Mouse (Mus musculus) yolk sac, embryonic 10.5 days (tissue): Measurements from ENCODE around the gene Klk10.

ENCODE experiments used
- DNase-seq: peaks from one replicate; pipeline ENCODE4 v3.0.0-alpha.2; 2017; ENCODE audit warnings: low spot score

The Klk10 gene

DNA sequence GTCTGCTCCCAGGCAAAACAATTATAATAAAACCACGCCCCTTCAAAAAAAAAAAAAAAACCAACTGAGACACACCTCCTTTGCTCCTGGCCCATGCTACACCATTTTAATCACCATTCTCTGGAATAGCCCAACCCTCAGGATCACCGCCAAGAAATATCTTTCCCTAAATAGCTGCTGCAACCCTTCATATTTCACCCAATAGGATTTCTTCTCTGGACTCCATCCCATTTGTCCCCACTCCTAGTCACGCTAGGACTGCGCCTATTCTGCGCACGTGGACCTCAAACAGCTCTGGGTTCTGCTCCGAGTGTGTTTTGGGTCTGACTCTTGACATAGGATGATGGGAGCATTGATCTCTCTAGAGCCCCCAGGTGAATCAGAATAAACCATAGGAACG is 15.5 kb downstream of the Klk10 start:
- DNase-seq: no peak

DNA sequence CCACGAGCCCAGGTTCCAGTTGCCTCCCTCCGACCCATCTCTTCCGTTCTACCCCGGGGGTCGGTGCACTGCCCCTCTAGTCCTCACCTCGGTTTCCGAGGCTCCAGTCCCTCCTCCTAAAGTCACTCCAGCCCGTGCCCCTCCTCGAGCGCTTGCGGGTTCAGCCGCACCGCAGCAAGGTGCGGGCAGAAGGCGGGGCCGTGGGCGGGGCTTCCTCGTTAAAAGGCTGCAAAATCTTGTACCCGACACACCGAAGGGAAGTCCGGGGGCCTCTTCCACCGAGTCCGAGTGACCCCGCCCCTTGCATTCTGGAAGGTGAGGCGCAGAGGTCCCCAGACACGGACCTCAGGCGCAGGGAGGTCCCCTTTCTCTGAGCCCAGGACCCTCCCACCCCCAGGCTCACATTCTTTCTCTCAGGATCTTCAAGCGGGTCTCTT is 16.5 kb downstream of the Klk10 start, which contains the start of gene Klk8:
TSS of gene Klk8 (plus strand) at position 245 of the 437 bp plus-strand sequence.
- no peak for DNase-seq

DNA sequence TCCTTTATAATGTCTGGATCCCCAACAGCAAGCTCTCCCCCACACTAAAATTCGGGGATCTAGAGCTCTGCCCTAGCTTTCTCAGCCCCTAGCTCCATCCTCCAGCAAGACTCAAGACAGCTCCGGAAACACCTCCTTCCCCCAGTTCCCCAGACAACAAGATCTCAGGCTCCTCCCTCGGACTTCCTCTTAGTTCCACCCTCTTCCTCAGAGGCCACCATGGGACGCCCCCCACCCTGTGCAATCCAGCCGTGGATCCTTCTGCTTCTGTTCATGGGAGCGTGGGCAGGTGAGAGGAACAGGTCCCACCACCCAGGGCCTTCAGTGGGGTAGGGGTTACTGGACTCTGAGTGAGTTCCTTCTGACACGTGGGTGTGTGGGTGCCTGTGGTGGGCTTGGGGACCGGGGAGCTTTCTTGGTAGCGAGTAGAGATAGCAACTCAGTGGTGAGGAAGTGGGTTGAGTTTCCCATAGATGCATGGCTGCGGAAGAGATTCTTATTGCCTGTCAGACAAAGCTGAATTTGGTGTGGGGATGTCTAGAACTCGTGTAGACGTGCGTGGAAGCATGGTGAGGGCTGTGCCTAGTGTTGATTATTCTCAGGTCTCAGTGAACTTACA is 17.1 kb downstream of the Klk10 start:
- no peak for DNase-seq

DNA sequence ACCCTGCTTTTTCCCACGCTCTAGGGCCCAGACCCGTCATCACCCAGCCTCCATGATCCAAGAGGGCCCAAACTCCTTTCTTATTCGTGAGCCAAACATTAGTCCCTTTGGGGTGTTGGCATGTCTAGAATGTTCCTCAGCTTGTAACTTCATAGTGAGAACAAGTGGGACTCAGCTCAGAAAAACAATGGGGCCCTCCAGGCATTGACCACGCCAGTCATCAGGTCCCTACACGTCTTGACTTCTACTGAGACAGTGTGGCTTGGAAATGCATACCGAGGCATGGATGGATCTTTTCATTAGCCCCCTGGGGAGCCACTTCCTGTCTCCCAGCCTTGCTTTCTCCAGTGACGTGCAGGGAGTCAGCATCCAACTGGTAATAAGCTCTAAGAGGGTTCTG is 19.0 kb downstream of the Klk10 start:
- no peak for DNase-seq

DNA sequence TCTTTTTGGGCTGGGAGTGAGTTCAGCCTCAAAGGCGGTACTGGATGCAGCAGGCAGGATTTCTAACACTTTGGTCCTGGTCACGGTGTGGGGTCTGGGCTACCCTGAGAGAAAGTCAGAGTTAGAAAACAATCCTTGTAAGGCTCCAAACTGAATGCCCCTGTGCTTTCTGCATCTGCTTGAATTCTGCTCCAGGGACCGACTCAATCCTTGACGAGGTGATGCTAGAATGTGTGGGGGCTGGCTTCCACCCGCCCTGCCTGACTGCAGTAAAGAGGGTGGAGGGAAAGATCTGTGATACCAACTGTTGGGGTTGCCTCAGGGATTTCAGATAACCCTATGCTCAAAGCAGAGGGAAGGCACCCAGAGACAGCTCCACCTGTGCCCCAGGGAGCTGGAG is 30.2 kb downstream of the Klk10 start, which contains the start of gene Klk7:
TSS of gene Klk7 (plus strand) at position 301 of the 400 bp plus-strand sequence.
- no peak for DNase-seq

DNA sequence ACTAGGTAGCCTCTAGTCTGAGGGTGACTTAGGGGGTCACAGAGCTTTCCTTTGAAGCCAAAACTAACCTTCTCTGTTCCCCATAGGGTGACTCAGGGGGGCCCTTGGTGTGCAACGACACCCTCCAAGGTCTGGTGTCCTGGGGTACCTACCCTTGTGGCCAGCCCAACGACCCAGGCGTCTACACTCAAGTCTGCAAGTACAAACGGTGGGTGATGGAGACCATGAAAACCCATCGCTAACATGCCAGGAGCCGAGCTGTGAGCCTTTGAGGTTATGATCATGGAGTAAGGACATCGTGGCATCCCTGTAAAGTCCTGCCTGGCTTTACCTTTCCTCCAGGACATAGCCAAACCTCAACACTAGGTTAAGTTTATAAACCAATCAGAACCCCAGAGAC is 34.4 kb downstream of the Klk10 start:
- DNase-seq: no peak

DNA sequence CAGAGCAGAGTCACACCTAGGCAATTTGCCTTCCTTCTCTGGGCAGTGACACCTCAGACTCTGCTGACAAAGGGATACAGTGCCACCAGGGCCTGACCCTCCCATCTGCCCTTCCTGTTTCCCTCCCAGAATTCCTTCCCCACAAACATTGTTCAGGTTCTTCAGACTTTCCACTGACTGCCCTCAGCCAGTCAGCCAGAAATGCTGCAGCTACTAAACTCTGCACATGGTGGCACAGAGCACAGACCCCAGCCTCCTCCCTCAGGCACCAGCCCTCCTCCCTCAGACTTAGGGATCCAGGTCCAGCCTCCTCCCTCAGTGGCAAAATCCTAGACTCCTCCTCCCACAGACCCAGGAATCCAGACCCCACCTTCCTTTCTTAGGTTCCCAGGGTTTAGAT is 35.9 kb downstream of the Klk10 start:
- DNase-seq: no peak

DNA sequence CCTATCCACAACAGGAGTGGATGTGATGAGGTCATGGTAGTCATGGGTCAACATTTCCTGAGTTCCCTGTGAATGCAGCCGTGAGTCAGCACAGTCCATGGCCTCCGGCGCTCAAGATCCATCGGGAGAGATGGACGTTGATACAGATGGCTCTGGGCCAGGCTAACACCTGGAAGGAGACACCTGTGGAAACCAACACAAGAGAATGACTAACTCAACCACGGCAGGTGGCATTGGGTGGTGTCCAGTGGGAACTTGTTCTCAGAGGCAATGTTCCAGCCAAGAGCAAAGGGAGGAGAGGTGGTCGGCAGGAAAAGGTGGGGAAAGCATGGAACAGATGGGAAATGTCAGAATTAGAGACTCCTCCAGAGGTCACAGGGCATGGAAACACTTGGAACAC is 40.7 kb downstream of the Klk10 start:
- no peak for DNase-seq

DNA sequence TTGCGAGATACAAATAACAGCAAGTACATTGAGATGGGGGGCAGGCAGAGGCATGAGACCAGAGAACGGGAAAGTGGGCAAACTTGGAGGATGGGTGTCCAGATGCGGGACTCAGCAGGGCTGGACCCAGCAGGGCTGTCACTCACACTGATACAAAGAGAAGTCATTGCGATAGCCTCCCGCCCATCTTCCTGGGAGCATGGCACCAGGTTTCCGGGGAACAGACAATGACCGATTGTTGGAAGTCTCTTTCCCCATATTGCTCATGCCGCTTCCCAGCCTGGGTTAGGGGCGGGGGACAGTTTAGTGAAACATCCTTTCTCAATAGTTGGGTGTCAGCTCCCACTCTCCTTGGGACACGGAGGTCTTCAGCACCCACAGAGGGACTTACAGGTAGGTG is 43.4 kb downstream of the Klk10 start, which contains the start of gene Klk6:
TSS of gene Klk6 (plus strand) at position 301 of the 400 bp plus-strand sequence.
- no peak for DNase-seq

DNA sequence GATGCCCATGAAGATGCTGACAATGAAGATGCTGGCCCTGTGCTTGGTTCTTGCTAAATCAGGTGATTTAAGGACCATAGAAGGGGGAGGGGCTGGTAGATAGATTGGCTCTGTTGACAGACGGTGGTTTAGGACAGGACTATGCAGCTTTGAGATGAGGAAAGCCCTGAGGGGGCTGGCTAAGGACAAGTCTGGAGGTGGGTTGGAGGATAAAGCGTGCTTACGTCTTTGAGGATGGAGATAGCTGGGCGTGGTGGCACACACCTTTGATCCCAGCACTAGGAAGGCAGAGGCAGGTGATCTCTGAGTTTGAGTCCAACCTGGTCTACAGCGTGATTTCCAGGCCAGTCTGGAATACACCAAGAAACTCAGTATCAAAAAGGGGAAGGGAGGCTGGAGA is 45.2 kb downstream of the Klk10 start:
- DNase-seq: no peak

DNA sequence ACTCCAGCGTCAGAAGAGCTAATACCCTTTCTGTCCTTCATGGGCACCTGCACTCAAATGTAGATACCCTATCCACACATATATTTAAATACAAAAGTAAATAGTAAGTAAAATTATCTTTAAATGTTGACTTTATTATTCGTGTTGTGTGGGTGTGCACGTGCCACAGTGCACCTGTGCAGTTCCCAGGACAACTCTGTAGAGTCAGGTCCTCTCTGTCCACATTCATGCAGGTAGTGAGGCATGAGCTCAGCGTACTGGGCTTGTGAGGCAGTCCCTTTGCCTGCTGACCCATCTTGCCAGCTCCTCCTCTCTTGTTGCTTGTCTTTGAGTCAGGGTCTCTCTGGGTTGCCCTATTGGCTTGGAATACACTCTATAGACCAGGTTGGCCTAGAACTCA is 46.9 kb downstream of the Klk10 start:
- DNase-seq: no peak

DNA sequence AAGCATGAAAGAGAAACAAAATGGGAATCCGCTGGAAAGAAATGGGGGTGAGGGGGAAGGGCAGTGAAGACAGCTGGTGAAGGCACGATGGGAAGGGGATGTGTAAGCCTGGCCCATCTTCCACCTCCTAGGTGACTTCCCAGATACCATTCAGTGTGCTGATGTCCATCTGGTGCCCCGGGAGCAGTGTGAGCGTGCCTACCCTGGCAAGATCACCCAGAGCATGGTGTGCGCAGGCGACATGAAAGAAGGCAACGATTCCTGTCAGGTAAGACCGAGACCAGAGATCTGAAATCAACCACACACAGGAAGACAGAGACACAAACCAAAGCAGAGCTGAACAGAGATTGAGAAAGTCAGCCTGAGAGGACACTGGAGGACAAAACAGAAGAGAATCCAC is 48.2 kb downstream of the Klk10 start:
- DNase-seq: no peak
